Mouse (Mus musculus) retina, adult 2 months (tissue): ENCODE measurements around the gene Safb2.
"Not testable (repeated sequence)": the region's sequence is repeated elsewhere in the genome, so short reads cannot be mapped to it uniquely, and the experiment has no call there.

Source experiments
- DNase-seq: peaks from one replicate; pipeline ENCODE4 v3.0.0-alpha.2; 2012; ENCODE audit warnings: low read depth, low spot score

Gene Safb2

DNA sequence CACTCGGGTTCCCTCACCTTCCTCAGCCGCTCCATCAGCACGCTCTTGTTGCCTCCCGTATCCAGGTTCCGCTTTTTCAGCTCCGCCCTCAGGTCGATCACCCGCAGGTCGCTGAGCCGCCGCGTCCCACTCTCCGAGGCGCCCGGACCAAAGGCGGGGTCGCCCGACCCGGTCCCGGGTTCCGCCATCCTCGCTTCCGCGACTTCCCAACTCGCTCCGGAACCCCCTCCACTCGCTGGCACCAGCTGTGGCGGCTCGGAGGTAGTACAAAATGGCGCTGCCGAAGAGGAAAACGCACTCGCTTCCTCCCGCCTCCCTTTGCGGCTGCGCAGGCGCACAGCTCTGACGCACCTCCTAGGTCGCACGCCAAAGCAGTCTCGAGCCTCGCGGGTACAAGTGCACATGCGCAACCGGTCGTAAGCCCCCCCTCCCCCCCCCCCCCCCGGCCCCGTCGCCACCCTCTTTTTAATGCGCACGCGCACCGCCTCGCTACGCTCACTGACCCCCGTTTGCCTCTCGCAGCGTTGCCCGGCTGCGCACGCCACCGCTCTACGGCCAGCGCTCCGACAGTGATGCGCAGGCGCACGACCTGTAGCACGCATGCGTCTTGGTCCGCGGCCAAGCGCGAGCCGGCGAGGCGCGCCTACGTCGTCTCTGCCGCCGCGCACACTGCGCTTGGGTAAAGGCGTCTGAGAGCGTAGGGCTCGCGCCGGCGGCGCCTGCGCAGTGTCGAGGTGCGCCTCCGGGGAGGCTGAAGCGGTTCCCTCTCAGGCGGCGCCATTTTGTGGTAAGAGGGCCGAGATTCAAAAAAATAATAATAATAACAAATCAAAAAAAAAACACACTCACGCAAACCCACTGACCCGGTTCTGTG lies at the start of gene Safb2, which contains the start of gene Safb:
Gene Safb2, minus strand, starts transcription at position 329 of the 874 bp plus-strand sequence.
Gene Safb, plus strand, starts transcription at position 569 of the 874 bp plus-strand sequence.
- DNase-seq = peak; percentile 97

GRCm38 (mm10) chr17:56634023-56634422 lies 49.6 kb upstream of the Safb2 start:
- DNase-seq = no peak

- no peak for DNase-seq
Observed at GRCm38 (mm10) chr17:56631807-56632206, 47.4 kb upstream of the Safb2 start.

GRCm38 (mm10) chr17:56629800-56630781 lies 45.7 kb upstream of the Safb2 start:
- not testable (repeated sequence) for DNase-seq

DNA sequence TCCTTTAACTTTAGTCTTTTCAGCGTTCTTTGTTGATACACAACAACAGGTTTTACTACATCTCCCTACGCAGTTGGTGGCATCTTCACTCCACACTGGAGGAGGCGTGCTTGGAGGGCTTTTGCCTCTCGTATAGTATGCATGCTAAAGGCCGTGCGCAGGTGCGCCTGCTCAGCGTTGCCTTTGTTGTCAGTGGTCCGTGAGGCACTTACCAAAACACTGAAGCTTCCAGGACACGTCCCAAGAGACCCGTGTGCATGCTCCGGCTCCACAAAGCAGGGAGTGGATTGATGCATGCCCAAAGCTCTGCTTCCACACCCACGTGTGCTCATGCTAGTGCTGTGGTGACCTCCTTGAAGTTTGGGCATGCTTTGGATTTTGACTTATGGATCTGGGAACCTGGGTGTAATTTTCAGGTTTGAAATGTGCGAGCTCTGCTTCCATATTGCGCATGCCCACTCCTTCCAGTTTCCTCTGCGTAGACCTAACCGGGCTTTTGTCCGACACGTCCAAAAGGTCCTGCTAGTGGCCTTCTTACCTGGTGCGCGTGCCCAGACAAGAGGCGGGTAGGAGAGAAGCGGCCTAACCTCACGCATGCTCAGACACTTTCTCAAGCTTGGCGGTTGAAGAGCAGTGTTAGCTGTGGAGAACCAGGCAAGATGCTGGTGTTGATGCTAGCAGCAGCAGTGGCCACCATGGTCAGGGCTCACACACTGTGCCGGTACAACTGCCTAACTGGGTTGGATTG lies 43.3 kb upstream of the Safb2 start, which contains the start of gene Catsperd:
Gene Catsperd, plus strand, starts transcription at position 614 of the 748 bp plus-strand sequence.
- DNase-seq = no peak

DNA sequence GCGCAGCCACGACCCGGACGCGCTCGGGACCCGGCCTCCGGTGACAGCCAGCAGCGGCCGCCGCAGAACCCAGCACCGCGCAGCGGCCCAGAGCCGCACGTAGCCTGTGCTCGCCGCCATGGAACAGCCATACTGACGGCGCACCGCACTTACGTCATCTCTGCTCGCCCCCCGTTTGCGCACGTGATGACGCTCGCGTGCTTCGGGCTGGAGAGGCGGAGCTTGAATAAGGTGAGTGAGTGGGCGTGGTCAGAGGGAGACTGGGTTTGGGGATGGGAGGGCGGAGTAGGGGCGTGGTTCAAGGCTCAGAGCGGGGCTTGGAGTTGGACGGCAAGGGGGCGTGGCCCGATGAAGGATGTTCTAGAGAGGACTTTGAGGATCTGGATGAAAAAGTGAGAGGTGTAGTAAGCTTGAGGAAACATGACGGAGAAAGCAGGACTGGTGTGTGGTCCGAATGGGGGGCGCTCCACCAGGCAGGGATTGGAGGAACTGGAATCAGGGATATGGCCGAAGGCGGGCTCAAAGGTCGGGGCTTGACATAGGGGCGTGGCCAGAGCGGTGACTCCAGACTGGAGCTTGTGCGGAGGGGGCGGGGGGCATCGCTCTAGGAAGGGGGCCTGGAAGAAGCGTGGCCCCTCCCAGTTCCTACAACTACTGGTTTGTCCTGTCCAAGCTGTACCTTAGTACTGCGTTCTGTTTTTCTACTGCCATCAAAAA lies 42.5 kb upstream of the Safb2 start, which contains the start of gene Lonp1:
Gene Lonp1, minus strand, starts transcription at position 134 of the 717 bp plus-strand sequence.
- peak; percentile 97 for DNase-seq

- no peak for DNase-seq
Observed at GRCm38 (mm10) chr17:56626260-56626659, 41.9 kb upstream of the Safb2 start.

GRCm38 (mm10) chr17:56625495-56625894 lies 41.1 kb upstream of the Safb2 start:
- DNase-seq = no peak

DNA sequence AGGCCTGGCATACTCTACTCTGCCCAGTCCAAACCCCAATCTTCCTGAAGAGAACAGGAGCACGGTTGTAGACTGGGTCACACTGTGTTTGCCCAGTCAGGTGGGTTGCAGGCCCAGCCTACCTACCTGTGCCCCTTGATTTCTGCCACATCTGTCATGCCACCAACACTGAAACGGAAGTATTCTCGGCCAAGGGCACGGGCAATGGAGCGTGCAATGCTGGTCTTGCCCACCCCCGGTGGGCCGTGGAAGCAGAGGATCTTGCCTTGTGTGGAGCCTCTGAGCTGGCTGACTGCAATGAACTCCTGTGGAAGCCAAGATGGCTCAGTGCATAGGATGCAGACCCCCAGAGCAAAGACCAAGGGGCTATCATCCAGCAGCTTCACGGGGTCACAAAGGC lies 33.2 kb upstream of the Safb2 start:
- no peak for DNase-seq

DNA sequence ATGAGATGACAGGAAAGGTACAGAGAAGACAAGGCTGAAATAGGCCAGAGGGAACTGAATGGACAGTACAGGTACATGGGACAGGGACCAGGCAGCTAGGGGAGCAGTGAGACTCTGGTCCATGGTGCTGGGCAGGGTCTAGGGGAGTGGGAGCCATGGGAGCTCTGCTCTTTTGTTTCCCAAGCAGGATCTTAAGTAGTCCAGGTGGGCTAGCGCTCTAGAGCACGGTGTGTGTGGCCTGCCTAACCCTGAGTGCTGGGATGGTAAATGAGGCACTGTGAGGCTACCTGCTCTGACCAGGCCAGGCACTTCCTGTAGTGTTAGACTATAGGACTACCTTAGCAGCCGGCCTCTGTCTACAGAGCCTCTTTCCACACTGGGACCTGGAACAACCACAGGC lies 32.3 kb upstream of the Safb2 start:
- no peak for DNase-seq

- no peak for DNase-seq
Observed at GRCm38 (mm10) chr17:56615792-56616191, 31.4 kb upstream of the Safb2 start.

- no peak for DNase-seq
Observed at GRCm38 (mm10) chr17:56615136-56615784, 30.9 kb upstream of the Safb2 start.

DNA sequence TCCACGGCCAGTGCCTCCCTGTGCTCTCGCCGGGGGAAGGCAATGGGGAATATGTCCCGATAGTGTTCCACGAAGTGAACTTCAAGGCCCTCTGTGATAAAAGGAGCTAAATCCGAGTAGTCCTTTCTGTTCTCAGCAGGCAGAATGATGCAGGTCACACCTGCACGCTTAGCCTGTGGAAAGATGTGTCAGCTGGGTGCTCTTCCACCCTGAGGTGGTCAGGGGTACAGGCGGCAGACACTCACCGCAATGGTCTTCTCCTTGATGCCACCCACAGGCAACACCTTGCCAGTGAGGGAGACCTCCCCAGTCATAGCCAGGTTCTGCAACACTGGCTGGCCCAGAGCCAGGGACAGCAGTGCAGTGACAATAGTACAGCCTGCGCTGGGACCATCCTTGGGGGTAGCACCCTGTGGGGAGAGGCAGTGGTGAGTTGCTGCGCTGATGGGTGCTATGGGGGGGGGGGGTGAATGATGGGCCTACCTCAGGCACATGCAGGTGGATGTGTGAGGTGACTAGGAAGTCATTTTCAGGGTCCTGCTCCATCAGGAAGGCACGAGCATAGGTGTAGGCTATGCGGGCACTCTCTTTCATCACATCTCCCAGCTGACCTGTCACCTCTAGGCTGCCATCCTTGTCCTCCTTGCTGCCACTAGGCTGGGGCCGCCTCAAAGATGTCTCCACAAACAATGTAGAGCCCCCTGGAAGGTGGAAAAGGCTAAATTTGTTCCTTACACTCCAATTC lies 30.2 kb upstream of the Safb2 start:
- DNase-seq = no peak

GRCm38 (mm10) chr17:56613893-56614292 lies 29.5 kb upstream of the Safb2 start:
- DNase-seq = not testable (repeated sequence)

GRCm38 (mm10) chr17:56613236-56613844 lies 29.0 kb upstream of the Safb2 start, which contains the start of gene Rpl36:
TSS of gene Rpl36 (plus strand) at chr17:56613416.
- peak; percentile 73 for DNase-seq

DNA sequence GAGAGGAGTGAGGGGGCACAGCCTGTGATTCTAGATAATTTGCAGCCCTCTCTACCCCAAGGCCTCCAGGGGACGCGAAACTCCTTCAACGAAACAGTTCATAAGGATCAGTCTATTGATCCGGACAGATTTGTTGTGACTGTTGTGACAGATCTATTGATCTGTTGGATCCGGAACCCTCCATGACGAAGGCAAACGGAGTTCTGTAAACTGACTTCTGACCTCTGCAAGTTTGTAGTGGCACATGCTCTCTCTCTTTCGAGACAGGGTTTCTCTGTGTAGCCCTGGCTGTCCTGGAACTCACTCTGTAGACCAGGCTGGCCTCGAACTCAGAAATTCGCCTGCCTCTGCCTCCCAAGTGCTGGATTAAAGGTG lies 28.2 kb upstream of the Safb2 start:
- DNase-seq = not testable (repeated sequence)

- no peak for DNase-seq
Observed at GRCm38 (mm10) chr17:56611861-56612564, 27.6 kb upstream of the Safb2 start.

- DNase-seq = no peak
Observed at GRCm38 (mm10) chr17:56611323-56611722, 26.9 kb upstream of the Safb2 start.
